Mouse (Mus musculus) c-Kit-positive CD71-positive TER-119-negative erythroid progenitor cells, embryonic 14.5 days (primary cell): Measurements from ENCODE around the gene Rmnd1.
A peak's percentile ranks its signal among the peaks of the same experiment; 100 is the strongest.

Experiments used
- DNase-seq: peaks from one replicate; pipeline ENCODE4 v3.0.0-alpha.2; 2013; ENCODE audit warnings: low read depth

The Rmnd1 gene

DNA sequence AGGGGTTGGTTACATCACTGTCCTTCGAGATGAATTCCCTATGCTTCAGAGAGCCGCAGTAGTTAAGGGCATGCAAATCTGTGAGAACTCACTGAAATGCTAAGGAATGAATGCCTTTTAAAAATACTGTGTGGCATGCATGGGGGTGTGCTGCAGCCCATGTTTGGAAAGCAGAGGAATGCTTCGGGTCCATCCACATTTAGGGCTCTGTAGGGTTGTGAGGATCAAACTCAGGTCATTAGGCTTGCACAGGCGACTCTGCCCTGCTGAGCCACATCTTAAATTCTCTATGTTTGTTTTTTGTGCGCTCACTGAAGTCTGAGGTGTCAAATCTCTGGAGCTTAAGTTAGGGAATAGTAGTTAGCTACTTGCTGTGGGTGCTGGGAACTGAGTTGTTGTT is 41.1 kb downstream of the Rmnd1 start:
- DNase-seq: no peak

DNA sequence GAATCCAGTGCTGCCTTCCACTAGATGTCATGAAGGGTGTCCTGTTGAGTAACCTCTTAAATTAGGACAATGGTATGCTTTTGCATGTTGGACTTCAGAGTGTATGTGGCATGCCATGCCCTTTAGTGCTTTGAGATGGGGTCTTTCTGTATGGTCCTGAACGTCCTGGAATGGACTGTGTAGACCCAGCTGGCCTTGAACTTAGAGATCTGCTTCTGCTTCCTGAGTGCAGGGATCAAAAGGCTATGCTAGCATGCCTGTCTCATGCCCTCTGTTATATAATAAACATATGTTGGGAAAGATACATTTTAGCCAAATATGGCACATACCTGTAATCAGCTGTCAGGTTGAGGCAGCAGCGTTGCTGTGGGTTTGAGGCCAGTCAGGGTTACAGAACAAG is 41.6 kb downstream of the Rmnd1 start:
- DNase-seq: no peak

DNA sequence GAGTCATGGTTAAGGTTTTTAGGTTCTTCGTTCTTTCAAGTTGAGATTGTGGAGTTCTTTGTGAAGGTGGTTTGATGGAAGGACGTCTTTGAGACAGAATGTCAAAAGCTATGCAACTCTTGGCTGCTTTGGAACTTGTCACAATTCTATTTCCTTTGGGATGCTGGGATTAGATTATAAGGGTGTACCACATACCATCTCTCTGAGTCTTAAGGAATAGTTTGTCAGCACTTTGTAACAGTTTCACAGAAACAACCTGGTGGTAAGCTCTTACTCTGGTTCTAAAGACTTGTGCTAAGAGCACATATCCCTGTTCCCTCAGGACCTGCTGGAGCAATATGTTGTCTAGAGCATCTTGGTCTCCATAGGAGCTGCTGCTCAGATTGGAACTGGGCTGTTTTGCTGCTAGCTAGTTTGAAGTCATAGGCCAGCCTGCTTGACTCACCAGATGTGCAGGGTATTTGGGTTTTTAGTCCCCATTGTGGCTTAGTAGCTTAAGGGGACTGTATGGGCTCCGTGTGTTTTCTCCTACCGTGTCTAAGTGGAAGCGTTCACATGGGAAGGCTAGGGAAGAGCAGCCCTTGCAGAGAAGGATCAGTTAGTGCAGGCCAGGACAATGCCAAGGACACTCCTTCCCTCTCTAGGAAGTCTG is 42.6 kb downstream of the Rmnd1 start:
- no peak for DNase-seq

GRCm38 (mm10) chr10:4389036-4389435 is 43.2 kb downstream of the Rmnd1 start:
- DNase-seq: no peak

GRCm38 (mm10) chr10:4388384-4388745 is 43.8 kb downstream of the Rmnd1 start:
- no peak for DNase-seq

GRCm38 (mm10) chr10:4387701-4388383 is 44.3 kb downstream of the Rmnd1 start, which contains the start of gene Zbtb2:
Gene Zbtb2, minus strand, starts transcription at chr10:4388108.
- no peak for DNase-seq

DNA sequence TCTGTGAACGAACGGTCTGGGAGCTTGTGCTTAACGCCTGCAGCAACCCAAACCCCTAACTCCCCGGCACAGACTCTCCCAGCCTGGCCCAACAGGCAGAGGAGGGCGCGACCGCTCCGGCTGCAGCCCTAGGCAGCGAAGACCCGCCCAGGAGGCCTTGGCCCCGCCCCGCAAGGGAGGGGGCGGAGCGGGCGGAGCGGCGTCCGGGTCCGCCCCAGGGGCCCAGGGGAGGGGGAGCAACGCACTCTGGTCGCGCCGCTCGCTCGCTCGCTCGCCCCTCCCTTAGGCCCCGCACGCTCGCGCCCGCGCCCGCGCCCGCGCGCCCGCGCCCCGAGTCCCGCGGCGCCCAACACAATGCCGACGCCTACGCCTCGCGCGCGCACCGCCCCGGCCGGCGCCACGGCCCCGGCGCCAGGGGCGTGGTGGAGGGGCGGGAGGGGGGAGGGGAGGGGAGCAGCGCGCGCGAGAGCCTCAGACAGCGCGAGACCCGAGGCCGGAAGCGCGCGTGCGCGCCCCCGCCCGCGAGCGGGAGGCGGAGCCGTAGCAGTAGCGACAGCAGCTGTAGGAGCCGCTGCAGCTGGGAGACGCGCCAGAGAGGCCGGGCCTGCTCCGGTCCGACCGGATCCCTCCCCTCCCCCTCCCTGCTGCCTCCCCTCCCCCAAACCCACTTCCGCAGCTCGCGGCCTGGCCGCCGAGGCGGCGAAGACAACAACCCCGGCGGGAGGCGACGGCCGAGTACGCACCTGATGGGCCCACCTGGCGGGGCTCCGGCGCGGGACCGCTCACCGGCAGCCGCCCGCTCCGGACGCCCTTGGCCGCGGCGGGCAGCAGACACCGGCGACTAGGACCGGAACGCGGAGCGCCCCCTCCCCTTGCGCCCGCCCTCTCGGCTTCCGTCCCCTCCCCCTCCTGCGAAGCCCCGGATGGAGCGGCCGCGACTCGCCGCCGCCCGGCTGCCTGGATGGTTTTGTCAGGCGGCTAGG is 45.3 kb downstream of the Rmnd1 start:
- peak; percentile 82 for DNase-seq

- no peak for DNase-seq
Measured at GRCm38 (mm10) chr10:4384244-4384643, 47.9 kb downstream of the Rmnd1 start.

DNA sequence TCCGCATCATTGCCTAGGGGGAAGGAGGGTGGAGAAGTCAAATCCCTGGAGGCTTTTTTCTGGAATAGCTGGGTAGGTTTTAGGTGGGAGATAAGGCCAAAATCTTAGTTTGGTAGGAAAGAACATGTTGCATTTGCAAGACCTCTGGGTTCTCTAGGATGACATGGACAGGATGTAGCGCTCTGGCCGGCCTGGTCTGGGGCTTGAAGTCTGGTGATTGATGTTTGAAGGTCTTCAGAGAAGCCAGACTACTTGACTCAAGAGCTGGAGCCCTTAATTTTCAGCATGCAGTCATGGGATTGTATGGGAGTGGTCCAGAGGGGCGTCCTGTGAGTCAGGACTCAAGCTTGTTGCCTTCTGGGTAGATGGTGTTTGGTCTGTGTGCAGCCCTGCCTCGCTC is 51.4 kb downstream of the Rmnd1 start:
- no peak for DNase-seq

DNA sequence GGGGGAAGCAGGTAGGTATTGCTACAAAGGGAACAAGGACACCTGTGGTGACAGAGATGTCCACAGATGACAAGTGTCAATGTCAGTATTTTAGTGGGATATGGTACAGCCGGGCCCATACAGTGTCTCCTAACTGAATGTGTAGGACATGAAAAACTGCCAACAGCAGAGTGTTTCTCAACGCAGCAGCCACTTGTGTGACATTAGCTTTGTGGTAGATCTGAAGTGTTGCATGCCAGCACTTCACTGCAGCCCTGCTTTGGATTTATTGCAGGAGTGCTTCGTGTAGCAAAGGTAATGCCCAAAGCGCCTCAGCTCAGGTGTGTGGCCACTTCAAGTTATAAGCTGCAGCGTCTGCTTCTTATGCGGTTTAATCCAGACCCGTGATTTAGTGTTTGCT is 55.3 kb downstream of the Rmnd1 start:
- DNase-seq: no peak

DNA sequence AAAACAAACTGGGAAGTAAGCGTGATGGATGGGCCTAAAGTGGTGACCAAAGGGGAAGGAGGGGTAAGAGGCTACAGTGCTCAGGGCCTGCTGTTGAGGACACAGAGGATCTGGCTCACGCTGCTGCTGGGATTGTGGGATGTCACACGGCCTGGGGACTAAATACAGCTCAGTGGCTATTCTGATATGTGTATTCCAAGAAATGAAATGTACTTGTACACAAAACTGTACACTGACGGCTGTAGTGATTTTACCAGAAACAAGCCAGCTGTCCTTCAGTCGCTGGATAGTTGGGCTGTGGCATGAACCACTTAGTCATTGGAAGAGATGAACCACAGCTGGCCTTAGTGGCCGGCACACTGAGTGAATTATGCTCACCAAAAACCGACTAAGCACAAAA is 55.7 kb downstream of the Rmnd1 start:
- no peak for DNase-seq

GRCm38 (mm10) chr10:4375267-4375666 is 56.9 kb downstream of the Rmnd1 start:
- no peak for DNase-seq

DNA sequence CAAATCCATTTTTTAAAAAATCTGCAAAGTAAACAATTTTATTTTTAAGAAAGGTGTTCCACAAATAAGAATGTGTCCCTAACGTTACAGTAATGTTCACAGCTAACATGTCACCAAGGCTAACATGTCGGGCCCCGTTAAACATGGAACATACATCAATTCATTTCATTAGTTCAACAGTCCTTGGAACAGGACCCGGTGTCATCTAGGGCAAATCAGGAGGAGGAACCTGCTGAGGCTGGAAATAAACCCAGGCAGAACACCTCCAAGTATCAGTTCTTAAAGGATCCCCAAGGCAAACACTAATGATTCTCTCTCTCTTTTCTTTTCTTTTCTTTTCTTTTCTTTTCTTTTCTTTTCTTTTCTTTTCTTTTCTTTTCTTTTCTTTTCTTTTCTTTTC is 57.5 kb downstream of the Rmnd1 start:
- no peak for DNase-seq

DNA sequence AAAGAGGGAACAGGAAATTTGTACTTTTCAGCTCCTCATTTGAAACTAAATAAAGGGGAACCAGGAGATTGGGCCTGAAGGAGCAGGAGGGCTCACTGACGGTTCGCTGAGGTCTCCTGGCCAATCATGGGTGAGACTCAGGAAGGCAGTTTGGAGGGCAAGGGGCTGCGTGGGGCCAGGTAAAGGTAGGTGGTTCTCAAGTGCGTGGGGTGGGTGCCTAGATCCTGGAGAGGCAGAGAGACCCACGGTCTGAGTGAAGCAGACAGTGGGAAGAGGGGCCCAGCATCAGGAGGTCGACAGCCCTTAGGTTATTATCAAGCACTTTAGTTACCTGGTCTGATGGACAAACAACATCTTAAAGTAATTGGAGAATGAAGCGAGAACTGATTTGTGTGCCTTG is 57.9 kb downstream of the Rmnd1 start:
- no peak for DNase-seq

DNA sequence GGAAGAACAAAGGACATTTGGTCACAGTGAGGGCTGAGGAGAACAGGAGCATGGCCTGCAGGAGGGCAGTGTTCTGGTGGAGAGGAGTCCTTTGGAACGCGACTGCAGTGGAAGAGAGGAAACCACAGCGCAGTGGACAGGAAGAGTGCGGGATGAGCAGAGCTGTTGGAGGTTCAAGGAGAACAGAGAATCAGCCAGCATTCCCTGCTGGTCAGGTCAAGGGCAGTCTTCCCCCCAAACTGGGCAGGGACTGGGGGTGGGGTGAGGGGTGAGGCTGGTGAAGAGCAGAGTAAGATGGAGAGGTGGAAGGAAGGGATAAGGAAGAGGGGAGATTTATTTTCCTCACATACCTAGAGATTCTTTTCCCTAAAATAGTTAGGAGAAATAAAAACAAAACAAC is 58.6 kb downstream of the Rmnd1 start:
- no peak for DNase-seq

DNA sequence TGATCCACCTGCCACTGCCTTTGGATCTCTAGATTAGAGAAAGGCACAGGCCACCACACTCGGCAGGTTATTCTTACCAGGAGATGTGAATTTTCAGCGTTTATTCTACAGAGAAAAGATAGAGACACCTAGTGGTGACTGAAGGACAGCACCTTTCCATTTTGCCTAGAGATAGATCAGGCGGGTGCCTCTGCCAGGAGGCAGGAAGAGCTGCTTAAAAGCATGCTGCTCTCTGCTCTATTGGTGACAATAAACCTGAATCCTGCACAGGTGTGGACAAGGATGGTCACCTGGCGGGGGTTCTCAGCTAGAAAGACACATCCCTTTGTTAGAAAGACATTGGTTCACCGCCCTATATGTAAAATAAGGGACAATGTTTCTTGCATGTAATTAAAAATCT is 60.2 kb downstream of the Rmnd1 start:
- no peak for DNase-seq

- no peak for DNase-seq
Measured at GRCm38 (mm10) chr10:4370105-4370504, 62.1 kb downstream of the Rmnd1 start.

GRCm38 (mm10) chr10:4364618-4365017 is 67.6 kb downstream of the Rmnd1 start:
- DNase-seq: no peak

DNA sequence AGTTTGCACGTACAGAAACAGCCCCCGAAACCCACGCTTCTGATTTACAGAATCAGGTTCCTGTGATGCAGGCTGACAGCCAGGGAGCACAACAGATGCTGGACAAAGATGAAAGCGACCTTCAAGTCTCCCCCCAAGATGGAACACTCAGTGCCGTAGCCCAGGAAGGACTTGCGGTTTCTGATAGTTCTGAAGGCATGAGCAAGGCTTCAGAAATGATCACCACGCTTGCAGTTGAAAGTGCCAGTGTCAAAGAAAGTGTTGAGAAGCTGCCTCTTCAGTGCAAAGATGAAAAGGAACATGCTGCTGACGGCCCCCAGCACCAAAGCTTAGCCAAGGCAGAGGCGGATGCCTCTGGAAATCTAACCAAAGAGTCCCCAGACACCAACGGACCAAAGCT is 74.8 kb downstream of the Rmnd1 start:
- no peak for DNase-seq

GRCm38 (mm10) chr10:4356640-4357039 is 75.5 kb downstream of the Rmnd1 start:
- DNase-seq: no peak

DNA sequence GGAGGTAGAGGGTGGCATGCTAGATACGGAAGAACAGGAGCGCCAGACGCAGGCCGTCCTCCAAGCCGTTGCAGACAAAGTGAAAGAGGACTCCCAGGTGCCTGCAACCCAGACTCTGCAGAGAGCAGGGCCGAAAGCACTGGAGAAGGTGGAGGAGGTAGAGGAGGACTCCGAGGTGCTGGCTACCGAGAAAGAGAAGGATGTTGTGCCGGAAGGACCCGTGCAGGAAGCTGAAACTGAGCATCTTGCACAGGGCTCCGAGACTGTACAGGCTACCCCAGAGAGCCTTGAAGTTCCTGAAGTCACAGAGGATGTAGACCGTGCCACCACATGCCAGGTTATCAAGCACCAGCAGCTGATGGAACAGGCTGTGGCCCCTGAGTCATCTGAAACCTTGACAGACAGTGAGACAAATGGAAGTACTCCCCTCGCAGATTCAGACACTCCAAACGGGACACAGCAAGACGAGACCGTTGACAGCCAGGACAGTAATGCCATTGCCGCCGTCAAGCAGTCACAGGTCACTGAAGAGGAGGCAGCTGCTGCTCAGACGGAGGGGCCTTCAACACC is 76.2 kb downstream of the Rmnd1 start:
- no peak for DNase-seq
